Mouse (Mus musculus) layer of hippocampus, postnatal 14 days (tissue): ENCODE measurements around the gene Abr. TPM values are rescaled to one million over a fixed set of nuclear protein-coding genes. Genes with fewer than 3 reads are reported as not detected.

Source experiments
- DNase-seq, 2 experiments: peaks; one replicate each; pipeline ENCODE4 v3.0.0; 2021 to 2022; ENCODE audit warnings: low spot score in 2 of 2, mixed read lengths in 1 of 2
- total RNA-seq, 2 experiments: library from RNA; stranded (reverse); gene quantifications; 2 replicates each; pipeline ENCODE4 v1.2.3; 2021

Gene Abr
- total RNA-seq, 2 experiments from 2014 or later: 412 to 440 TPM

GRCm38 (mm10) chr11:76382711-76383324, 239.3 kb downstream of the Abr start:
- DNase-seq: no peak

- DNase-seq: no peak
These were observed 240.8 kb downstream of the Abr start for GRCm38 (mm10) chr11:76381201-76381885.

GRCm38 (mm10) chr11:76379921-76380544, 242.1 kb downstream of the Abr start:
- no peak for DNase-seq

GRCm38 (mm10) chr11:76376425-76376824, 245.7 kb downstream of the Abr start:
- DNase-seq: no peak

GRCm38 (mm10) chr11:76374491-76375185, 247.5 kb downstream of the Abr start:
- no peak for DNase-seq

GRCm38 (mm10) chr11:76372534-76372933, 249.6 kb downstream of the Abr start:
- DNase-seq: no peak

- DNase-seq: no peak
These were observed 250.0 kb downstream of the Abr start for GRCm38 (mm10) chr11:76372120-76372519.

GRCm38 (mm10) chr11:76370491-76370890, 251.6 kb downstream of the Abr start:
- DNase-seq: no peak

Other genes starting within 250 kb of the Abr start
- gene Nxn, start 223.2 kb downstream of the Abr start, total RNA-seq: 10 to 100 TPM; 14.1 to 18.5 TPM
- 10 to 100 TPM; 30.2 to 33.0 TPM for gene Timm22, start 215.4 kb downstream of the Abr start, total RNA-seq
- 1 to 10 TPM; 4.6 to 5.4 TPM for gene Bhlha9, start 50.2 kb upstream of the Abr start, total RNA-seq
- gene Trarg1, start 57.5 kb upstream of the Abr start, total RNA-seq: under 1 TPM; 0.60 to 0.71 TPM
- gene Gosr1, start 141.3 kb upstream of the Abr start, total RNA-seq: 10 to 100 TPM; 51.8 to 52.4 TPM
- gene Cpd, start 224.7 kb upstream of the Abr start, total RNA-seq: 10 to 100 TPM; 61.5 to 62.0 TPM